Mouse (Mus musculus): ENCODE measurements around the gene Gper1. TPM values are rescaled to one million over a fixed set of nuclear protein-coding genes. Genes with fewer than 3 reads are reported as not detected.
A peak's percentile ranks its signal among the peaks of the same experiment; 100 is the strongest.

Gper1 gene
- polyA plus RNA-seq, 1 experiment, result 0.39 TPM

- Histone ChIP-seq H3K4me1 (ENCODE audit: control insufficient read depth, insufficient read depth, insufficient read length) (peaks cover 34% of the 10 kb centered on the region; the same call in 1 of the 2 replicates), H3K36me3 (ENCODE audit: control insufficient read depth, insufficient read depth, low read length) (no peaks in the 10 kb centered on the region; the same call in 1 of the 2 replicates), H3K27ac (ENCODE audit: insufficient read depth, low read length) (peak overlapping the region; percentile 72), H3K4me3 (ENCODE audit: extremely low read depth, insufficient read depth, insufficient read length) (peak overlapping the region; percentile 65; the same call in 1 of the 2 replicates), H3K27me3 (ENCODE audit: control insufficient read depth, insufficient read depth, low read length) (no peaks in the 10 kb centered on the region)
- TF ChIP-seq POLR2A (IDR thresholded peaks at IDR 0.05; ENCODE audit: low read depth, low read length) (no peak), CTCF (IDR thresholded peaks at IDR 0.05; ENCODE audit: extremely low read depth, insufficient read depth, insufficient read length, insufficient replicate concordance) (no peak)
- DNase-seq (ENCODE audit: low read depth in 1 of 2, low spot score in 2 of 2), result no peak
- 14% methylated on average over 8 of the region's 8 CpGs for WGBS
These were observed 43.1 kb upstream of the Gper1 start for GRCm38 (mm10) chr5:139379771-139380384.

GRCm38 (mm10) chr5:139380385-139381248 is 42.3 kb upstream of the Gper1 start:
- Histone ChIP-seq H3K36me3 (ENCODE audit: control insufficient read depth, insufficient read depth, low read length) (peaks cover 2% of the 10 kb centered on the region; the same call in 1 of the 2 replicates), H3K27me3 (ENCODE audit: control insufficient read depth, insufficient read depth, low read length) (no peaks in the 10 kb centered on the region), H3K4me3 (ENCODE audit: extremely low read depth, insufficient read depth, insufficient read length) (peak overlapping the region; percentile 65), H3K27ac (ENCODE audit: insufficient read depth, low read length) (peak overlapping the region; percentile 81), H3K4me1 (ENCODE audit: control insufficient read depth, insufficient read depth, insufficient read length) (peaks cover 34% of the 10 kb centered on the region; the same call in 1 of the 2 replicates)
- DNase-seq (ENCODE audit: low read depth in 1 of 2, low spot score in 2 of 2), result peak in 1 of 2 experiments; percentile 86
- 2% methylated on average over 72 of the region's 73 CpGs for WGBS
- TF ChIP-seq CTCF (IDR thresholded peaks at IDR 0.05; ENCODE audit: extremely low read depth, insufficient read depth, insufficient read length, insufficient replicate concordance) (no peak), POLR2A (IDR thresholded peaks at IDR 0.05; ENCODE audit: low read depth, low read length) (peak; percentile 54)

- Histone ChIP-seq H3K27me3 (ENCODE audit: control insufficient read depth, insufficient read depth, low read length) (no peaks in the 10 kb centered on the region), H3K4me3 (ENCODE audit: extremely low read depth, insufficient read depth, insufficient read length) (peak overlapping the region; percentile 58), H3K36me3 (ENCODE audit: control insufficient read depth, insufficient read depth, low read length) (peaks cover 3% of the 10 kb centered on the region; the same call in 1 of the 2 replicates), H3K27ac (ENCODE audit: insufficient read depth, low read length) (peak overlapping the region; percentile 84), H3K4me1 (ENCODE audit: control insufficient read depth, insufficient read depth, insufficient read length) (peaks cover 40% of the 10 kb centered on the region; the same call in 1 of the 2 replicates)
- TF ChIP-seq CTCF (IDR thresholded peaks at IDR 0.05; ENCODE audit: extremely low read depth, insufficient read depth, insufficient read length, insufficient replicate concordance), result no peak
- TF ChIP-seq POLR2A (IDR thresholded peaks at IDR 0.05; ENCODE audit: low read depth, low read length), result peak; percentile 27
- 28% methylated on average over 18 of the region's 18 CpGs for WGBS
- DNase-seq (ENCODE audit: low read depth in 1 of 2, low spot score in 2 of 2), result peak; percentile 58 to 72
These were observed 41.1 kb upstream of the Gper1 start for GRCm38 (mm10) chr5:139381586-139382513.

- Histone ChIP-seq H3K4me1 (ENCODE audit: control insufficient read depth, insufficient read depth, insufficient read length) (peaks cover 38% of the 10 kb centered on the region; the same call in 1 of the 2 replicates), H3K36me3 (ENCODE audit: control insufficient read depth, insufficient read depth, low read length) (peaks cover 3% of the 10 kb centered on the region; the same call in 1 of the 2 replicates), H3K4me3 (ENCODE audit: extremely low read depth, insufficient read depth, insufficient read length) (peak overlapping the region; percentile 58; the same call in 1 of the 2 replicates), H3K27me3 (ENCODE audit: control insufficient read depth, insufficient read depth, low read length) (no peaks in the 10 kb centered on the region), H3K27ac (ENCODE audit: insufficient read depth, low read length) (peak overlapping the region; percentile 84)
- TF ChIP-seq CTCF (IDR thresholded peaks at IDR 0.05; ENCODE audit: extremely low read depth, insufficient read depth, insufficient read length, insufficient replicate concordance), result no peak
- TF ChIP-seq POLR2A (IDR thresholded peaks at IDR 0.05; ENCODE audit: low read depth, low read length), result peak; percentile 45; the same call in 1 of the 2 replicates
- peak; percentile 44 to 65 for DNase-seq (ENCODE audit: low read depth in 1 of 2, low spot score in 2 of 2)
- WGBS, result 8% methylated on average over 8 of the region's 8 CpGs
These were observed 40.2 kb upstream of the Gper1 start for GRCm38 (mm10) chr5:139382760-139383159.

GRCm38 (mm10) chr5:139383234-139383633 is 39.7 kb upstream of the Gper1 start:
- no peak for DNase-seq (ENCODE audit: low read depth in 1 of 2, low spot score in 2 of 2)
- no peak for TF ChIP-seq POLR2A (IDR thresholded peaks at IDR 0.05; ENCODE audit: low read depth, low read length)
- 55% methylated on average over 9 of the region's 9 CpGs for WGBS
- Histone ChIP-seq H3K27me3 (ENCODE audit: control insufficient read depth, insufficient read depth, low read length) (no peaks in the 10 kb centered on the region), H3K27ac (ENCODE audit: insufficient read depth, low read length) (peak overlapping the region; percentile 84), H3K4me1 (ENCODE audit: control insufficient read depth, insufficient read depth, insufficient read length) (peaks cover 38% of the 10 kb centered on the region; the same call in 1 of the 2 replicates), H3K4me3 (ENCODE audit: extremely low read depth, insufficient read depth, insufficient read length) (peak overlapping the region; percentile 6; the same call in 1 of the 2 replicates), H3K36me3 (ENCODE audit: control insufficient read depth, insufficient read depth, low read length) (peaks cover 5% of the 10 kb centered on the region; the same call in 1 of the 2 replicates)

- Histone ChIP-seq H3K27me3 (ENCODE audit: control insufficient read depth, insufficient read depth, low read length) (no peaks in the 10 kb centered on the region), H3K4me3 (ENCODE audit: extremely low read depth, insufficient read depth, insufficient read length) (no peak overlapping the region), H3K36me3 (ENCODE audit: control insufficient read depth, insufficient read depth, low read length) (peaks cover 11% of the 10 kb centered on the region; the same call in 1 of the 2 replicates), H3K27ac (ENCODE audit: insufficient read depth, low read length) (peak overlapping the region; percentile 36; the same call in 1 of the 2 replicates), H3K4me1 (ENCODE audit: control insufficient read depth, insufficient read depth, insufficient read length) (peaks cover 39% of the 10 kb centered on the region)
- DNase-seq (ENCODE audit: low read depth in 1 of 2, low spot score in 2 of 2), result no peak
- WGBS, result 77% methylated on average over 10 of the region's 10 CpGs
- TF ChIP-seq POLR2A (IDR thresholded peaks at IDR 0.05; ENCODE audit: low read depth, low read length), result no peak
- no peak for TF ChIP-seq CTCF (IDR thresholded peaks at IDR 0.05; ENCODE audit: extremely low read depth, insufficient read depth, insufficient read length, insufficient replicate concordance)
These were observed 38.4 kb upstream of the Gper1 start for GRCm38 (mm10) chr5:139384531-139384930.
